Comparison of ENCODE assay signal across 8 mouse cellular contexts in genomic region chr6:50598560-50598959, GRCm38 (mm10). TPM values are rescaled to one million over a fixed set of nuclear protein-coding genes. Genes with fewer than 3 reads are reported as not detected.
DNase-seq lines count a peak whose midpoint lies in the region; ATAC-seq lines count a peak whose summit lies in the region.

No protein-coding gene starts in this region.

- no peaks in the 10 kb centered on the region for H3K9me3 ChIP-seq in limb, embryonic 15.5 days

- ATAC-seq in limb, embryonic 15.5 days (ENCODE audit: insufficient number of reproducible peaks, low FRiP score, low TSS enrichment, low read depth) = no peak
- no peak for ATAC-seq in activated CD4-positive, CD25-positive, alpha-beta regulatory T cell, adult 4 months

- H3K27me3 ChIP-seq in limb, embryonic 15.5 days = no peaks in the 10 kb centered on the region

- H3K4me1 ChIP-seq in limb, embryonic 15.5 days = peaks cover 21% of the 10 kb centered on the region

- WGBS in limb, embryonic 15.5 days = 31% methylated on average over 5 of the region's 5 CpGs

- no peaks in the 10 kb centered on the region for H3K36me3 ChIP-seq in limb, embryonic 15.5 days

- H3K4me3 ChIP-seq in limb, embryonic 15.5 days = no peak overlapping the region

- H3K27ac ChIP-seq in limb, embryonic 15.5 days = peak overlapping the region; percentile 38; the same call in 1 of the 2 replicates

- peak; percentile 69 for DNase-seq in adrenal gland, postnatal 14 days
- no peak for DNase-seq in adrenal gland, adult 18-20 months (ENCODE audit: low spot score in 2 of 2)
- DNase-seq in layer of hippocampus, postnatal 10 days (ENCODE audit: low spot score in 2 of 2) = peak; percentile 27 to 53
- no peak for DNase-seq in layer of hippocampus, adult 9-11 months
- DNase-seq in cerebellum, postnatal 10 days = peak; percentile 69 to 78
- DNase-seq in ovary, adult 18-20 months (ENCODE audit: low spot score) = no peak

- no peak overlapping the region for H3K4me2 ChIP-seq in limb, embryonic 15.5 days

- no peak overlapping the region for H3K9ac ChIP-seq in limb, embryonic 15.5 days

RNA-seq across cellular contexts. Expression of gene 4921507P07Rik, which starts 2.1 kb away (rescaled TPM):
- total RNA-seq in adrenal gland, postnatal 14 days (2021) = 0.37 and 0.64 TPM in 2 replicates
- total RNA-seq in adrenal gland, adult 18-20 months (2021) = under 1 TPM; 0.13 to 0.26 TPM
- under 1 TPM; 0.45 to 0.78 TPM for total RNA-seq in layer of hippocampus, postnatal 10 days (2021)
- polyA plus RNA-seq in limb, embryonic 15.5 days (2015; fragmentation: Nextera tagmentation; extraction: Ambion mirVana) = 0.14 and 0.52 TPM in 2 replicates
- polyA plus RNA-seq in activated CD4-positive, CD25-positive, alpha-beta regulatory T cell, adult 4 months (2017; shearing (Covaris generic)) = under 1 TPM in 1 of 2 experiments, not detected in 1; 0.19 TPM

RNA-seq across cellular contexts. Expression of gene Cycs, which starts 32.2 kb away (rescaled TPM):
- total RNA-seq in adrenal gland, postnatal 14 days (2021) = 110 and 115 TPM in 2 replicates
- total RNA-seq in adrenal gland, adult 18-20 months (2021) = 100 to 1,000 TPM in 1 of 2 experiments, 10 to 100 TPM in 1; 57.2 to 102 TPM
- total RNA-seq in layer of hippocampus, postnatal 10 days (2021) = 10 to 100 TPM; 48.4 to 51.7 TPM
- 50.5 and 51.4 TPM in 2 replicates for polyA plus RNA-seq in limb, embryonic 15.5 days (2015; fragmentation: Nextera tagmentation; extraction: Ambion mirVana)
- polyA plus RNA-seq in activated CD4-positive, CD25-positive, alpha-beta regulatory T cell, adult 4 months (2017; shearing (Covaris generic)) = 10 to 100 TPM; 24.0 to 33.8 TPM

RNA-seq across cellular contexts. Expression of gene Npvf, which starts 55.7 kb away (rescaled TPM):
- total RNA-seq in adrenal gland, postnatal 14 days (2021) = not detected in 2 replicates
- total RNA-seq in adrenal gland, adult 18-20 months (2021) = not detected
- total RNA-seq in layer of hippocampus, postnatal 10 days (2021) = not detected
- polyA plus RNA-seq in limb, embryonic 15.5 days (2015; fragmentation: Nextera tagmentation; extraction: Ambion mirVana) = not detected in 2 replicates
- not detected for polyA plus RNA-seq in activated CD4-positive, CD25-positive, alpha-beta regulatory T cell, adult 4 months (2017; shearing (Covaris generic))

Comparison
In these comparisons a context has a peak if more than half of its experiments do, and no peak if none do; other contexts are left out.
1. DNase-seq: peak in adrenal gland, postnatal 14 days (single experiment), layer of hippocampus, postnatal 10 days (2 of 2) and cerebellum, postnatal 10 days (2 of 2); none in adrenal gland, adult 18-20 months (0 of 2), layer of hippocampus, adult 9-11 months (single experiment) and ovary, adult 18-20 months (single experiment).